Mouse (Mus musculus): Measurements from ENCODE around the gene Serinc3.

DNA sequence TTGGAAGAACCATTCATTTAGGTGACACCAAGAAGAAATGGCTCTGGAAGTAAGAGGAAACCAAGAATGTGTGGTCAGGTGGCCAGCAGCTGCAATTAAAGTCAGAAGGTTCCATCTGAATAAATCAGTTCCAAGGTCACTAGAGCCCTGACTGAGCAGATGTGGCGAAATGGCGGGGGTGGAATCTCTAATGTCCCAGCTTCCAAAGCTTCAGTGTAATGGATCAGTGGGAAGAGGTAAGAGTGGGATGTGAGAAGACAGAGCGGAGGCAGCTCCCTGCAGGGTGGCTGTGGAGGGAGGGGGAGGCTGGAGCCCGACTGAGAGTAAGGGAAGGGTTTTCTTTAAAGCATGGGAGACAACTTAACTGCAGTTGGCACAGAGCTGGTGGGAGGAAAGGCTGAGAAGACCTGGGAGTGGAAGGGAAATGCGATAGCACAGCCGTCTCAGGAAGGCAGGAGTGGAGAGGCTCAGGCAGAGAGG is 16.5 kb upstream of the Serinc3 start:
- TF ChIP-seq ELF1 (IDR thresholded peaks at IDR 0.05; ENCODE audit: low read depth, low read length) = no peak
- TF ChIP-seq UBTF (IDR thresholded peaks at IDR 0.05; ENCODE audit: low read depth, low read length) = no peak
- no peak for TF ChIP-seq SIN3A (IDR thresholded peaks at IDR 0.05; ENCODE audit: low read length)
- TF ChIP-seq HCFC1 (IDR thresholded peaks at IDR 0.05; ENCODE audit: low read depth, low read length) = no peak
- no peak for TF ChIP-seq CTCF (conservative IDR thresholded peaks at IDR 0.05 in 1 of 2, IDR thresholded peaks at IDR 0.05 in 1 of 2; ENCODE audit: low read depth in 2 of 2, low read length in 2 of 2)
- no peak for TF ChIP-seq NELFE (IDR thresholded peaks at IDR 0.05; ENCODE audit: low read depth, low read length)
- no peak for TF ChIP-seq POLR2A (IDR thresholded peaks at IDR 0.05; ENCODE audit: low read depth, low read length)
- no peak for TF ChIP-seq E2F4 (IDR thresholded peaks at IDR 0.05; ENCODE audit: insufficient replicate concordance, low read depth, low read length)
- TF ChIP-seq EP300 (IDR thresholded peaks at IDR 0.05; ENCODE audit: low read length) = no peak
- TF ChIP-seq JUND (conservative IDR thresholded peaks at IDR 0.05; ENCODE audit: low read depth, low read length) = no peak
- TF ChIP-seq POLR2AphosphoS2 (IDR thresholded peaks at IDR 0.05; ENCODE audit: low read depth, low read length) = no peak
- TF ChIP-seq RAD21 (IDR thresholded peaks at IDR 0.05; ENCODE audit: low read depth, low read length) = no peak

Measured in CH12.LX (cell line).